Mouse (Mus musculus): ENCODE measurements at regions not wholly inside any gene's neighbourhood (a gene's known extent, or its start where the extent isn't known, plus 50 kb on each side); places are given as distances from the start of the nearest gene placed in this dataset.

DNA sequence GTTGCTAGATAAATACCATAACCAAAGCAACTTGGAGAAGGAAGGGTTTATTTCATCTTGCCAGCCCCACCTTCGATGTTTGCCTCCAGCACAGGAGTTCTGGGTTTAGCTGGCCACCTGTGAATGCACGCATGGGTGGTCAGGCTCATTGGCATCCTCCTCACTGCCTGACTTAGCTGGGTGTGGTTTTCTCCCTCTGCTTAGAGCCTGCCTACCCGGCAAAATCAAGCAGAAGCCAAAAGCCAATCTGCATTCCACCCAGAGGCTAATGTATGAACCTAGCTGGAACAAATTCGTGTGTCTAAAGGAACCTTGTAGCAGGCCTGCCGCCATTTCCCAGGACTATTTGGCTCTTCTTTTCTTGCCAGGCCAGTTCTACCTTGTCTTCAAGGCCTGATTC, 58.7 kb upstream of the Sox13 start:
- TF ChIP-seq EP300 (IDR thresholded peaks at IDR 0.05; ENCODE audit: insufficient read depth, low read depth, low read length) (no peak), CTCF (IDR thresholded peaks at IDR 0.05) (no peak), POLR2A (IDR thresholded peaks at IDR 0.05; ENCODE audit: insufficient read depth, low read depth, low read length) (no peak)

All from heart, adult 2 months (tissue).